Mouse (Mus musculus): ENCODE data around the gene Pon2. TPM values are rescaled to one million over a fixed set of nuclear protein-coding genes. Genes with fewer than 3 reads are reported as not detected.

Pon2 gene
- polyA plus RNA-seq, 1 experiment from 2014 or later: 42.8 TPM

GRCm38 (mm10) chr6:5305926-5306325, 7.7 kb upstream of the Pon2 start:
- Histone ChIP-seq H3K4me1 (ENCODE audit: insufficient read depth) (no peaks in the 10 kb centered on the region), H3K36me3 (ENCODE audit: insufficient read depth) (no peaks in the 10 kb centered on the region), H3K4me3 (ENCODE audit: low read depth, low read length) (no peak overlapping the region), H3K4me2 (no peak overlapping the region), H3K9ac (no peak overlapping the region), H3K27me3 (ENCODE audit: insufficient read depth, low read length) (no peaks in the 10 kb centered on the region), H3K27ac (ENCODE audit: low read depth) (no peak overlapping the region), H3K9me3 (ENCODE audit: low read depth, low read length) (no peaks in the 10 kb centered on the region)
- DNase-seq: no peak
- no peak for ATAC-seq (ENCODE audit: insufficient read depth)
- TF ChIP-seq CTCF (IDR thresholded peaks at IDR 0.05; ENCODE audit: low read depth): no peak
- 63% methylated on average over 3 of the region's 3 CpGs for WGBS

DNA sequence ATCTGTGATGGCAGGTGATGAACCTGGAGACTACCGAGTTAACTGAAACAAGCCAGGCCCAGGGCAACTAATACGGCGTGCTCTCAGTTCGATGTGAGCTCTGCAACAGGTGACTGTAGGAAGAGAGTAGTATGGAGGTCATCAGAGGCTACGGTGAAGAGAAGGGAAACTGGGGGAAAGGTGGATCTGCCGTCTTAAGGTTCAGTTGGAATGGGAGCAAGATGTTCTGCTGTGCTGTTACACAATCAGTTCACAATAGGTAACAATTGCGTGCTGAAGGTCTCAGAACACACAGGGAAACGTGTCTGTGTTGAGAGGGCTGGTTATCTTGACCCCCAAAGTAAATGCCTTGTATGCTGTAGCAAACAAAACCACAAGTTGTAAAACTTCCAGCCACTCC, 6.7 kb upstream of the Pon2 start:
- Histone ChIP-seq H3K4me2 (no peak overlapping the region), H3K27me3 (ENCODE audit: insufficient read depth, low read length) (no peaks in the 10 kb centered on the region), H3K36me3 (ENCODE audit: insufficient read depth) (no peaks in the 10 kb centered on the region), H3K9ac (no peak overlapping the region), H3K4me3 (ENCODE audit: low read depth, low read length) (no peak overlapping the region), H3K27ac (ENCODE audit: low read depth) (no peak overlapping the region), H3K9me3 (ENCODE audit: low read depth, low read length) (no peaks in the 10 kb centered on the region), H3K4me1 (ENCODE audit: insufficient read depth) (no peaks in the 10 kb centered on the region)
- DNase-seq (no peak), ATAC-seq (ENCODE audit: insufficient read depth) (no peak)
- 83% methylated on average over 8 of the region's 8 CpGs for WGBS
- no peak for TF ChIP-seq CTCF (IDR thresholded peaks at IDR 0.05; ENCODE audit: low read depth)

- Histone ChIP-seq H3K4me2 (no peak overlapping the region), H3K36me3 (ENCODE audit: insufficient read depth) (no peaks in the 10 kb centered on the region), H3K4me1 (ENCODE audit: insufficient read depth) (peaks cover 4% of the 10 kb centered on the region; the same call in 1 of the 2 replicates), H3K27me3 (ENCODE audit: insufficient read depth, low read length) (no peaks in the 10 kb centered on the region), H3K9me3 (ENCODE audit: low read depth, low read length) (no peaks in the 10 kb centered on the region), H3K4me3 (ENCODE audit: low read depth, low read length) (no peak overlapping the region), H3K9ac (no peak overlapping the region), H3K27ac (ENCODE audit: low read depth) (no peak overlapping the region)
- ATAC-seq (ENCODE audit: insufficient read depth) (no peak), DNase-seq (no peak)
- no peak for TF ChIP-seq CTCF (IDR thresholded peaks at IDR 0.05; ENCODE audit: low read depth)
- WGBS: 89% methylated on average over 8 of the region's 8 CpGs
Observed at GRCm38 (mm10) chr6:5300629-5301028, 2.4 kb upstream of the Pon2 start.

DNA sequence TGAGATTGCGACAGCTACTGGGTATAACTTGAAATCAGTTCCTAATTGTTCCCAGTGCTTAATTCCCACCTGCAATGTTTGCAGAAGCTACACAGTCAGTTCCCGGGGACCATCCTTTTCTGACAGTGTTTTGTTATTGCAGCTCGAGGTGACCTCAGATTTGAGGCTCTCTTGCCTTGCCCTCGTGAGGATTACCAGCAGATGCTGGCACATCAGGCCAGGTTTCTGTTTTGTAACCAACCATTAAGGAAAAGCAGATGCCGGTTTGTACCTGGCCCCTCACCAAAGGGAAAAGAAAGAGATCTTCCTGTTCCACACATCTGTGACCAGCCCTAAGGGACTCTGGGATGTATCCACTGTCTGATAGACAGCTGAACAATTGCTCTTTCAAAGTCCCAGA, 1.3 kb upstream of the Pon2 start:
- 65% methylated on average over 5 of the region's 5 CpGs for WGBS
- Histone ChIP-seq H3K9me3 (ENCODE audit: low read depth, low read length) (no peaks in the 10 kb centered on the region), H3K36me3 (ENCODE audit: insufficient read depth) (no peaks in the 10 kb centered on the region), H3K4me2 (no peak overlapping the region), H3K4me1 (ENCODE audit: insufficient read depth) (peaks cover 4% of the 10 kb centered on the region; the same call in 1 of the 2 replicates), H3K27me3 (ENCODE audit: insufficient read depth, low read length) (no peaks in the 10 kb centered on the region), H3K9ac (no peak overlapping the region), H3K4me3 (ENCODE audit: low read depth, low read length) (no peak overlapping the region), H3K27ac (ENCODE audit: low read depth) (no peak overlapping the region)
- DNase-seq (no peak), ATAC-seq (ENCODE audit: insufficient read depth) (no peak)
- TF ChIP-seq CTCF (IDR thresholded peaks at IDR 0.05; ENCODE audit: low read depth): no peak

GRCm38 (mm10) chr6:5297321-5298091, 749 bp downstream of the Pon2 start:
- peak; percentile 82 for DNase-seq
- Histone ChIP-seq H3K4me3 (ENCODE audit: low read depth, low read length) (peak overlapping the region; percentile 62), H3K36me3 (ENCODE audit: insufficient read depth) (no peaks in the 10 kb centered on the region), H3K27ac (ENCODE audit: low read depth) (peak overlapping the region; percentile 93), H3K27me3 (ENCODE audit: insufficient read depth, low read length) (no peaks in the 10 kb centered on the region), H3K4me1 (ENCODE audit: insufficient read depth) (peaks cover 4% of the 10 kb centered on the region; the same call in 1 of the 2 replicates), H3K9ac (peak overlapping the region; percentile 72), H3K9me3 (ENCODE audit: low read depth, low read length) (no peaks in the 10 kb centered on the region), H3K4me2 (peak overlapping the region; percentile 76)
- peak; percentile 86 for ATAC-seq (ENCODE audit: insufficient read depth)
- WGBS: 2% methylated on average over 24 of the region's 25 CpGs
- no peak for TF ChIP-seq CTCF (IDR thresholded peaks at IDR 0.05; ENCODE audit: low read depth)

GRCm38 (mm10) chr6:5296067-5296466, 2.2 kb downstream of the Pon2 start:
- H3K27me3 ChIP-seq (ENCODE audit: insufficient read depth, low read length): no peaks in the 10 kb centered on the region
- no peak overlapping the region for H3K27ac ChIP-seq (ENCODE audit: low read depth)
- 0 out of 2 replicates have a peak, but pooled peaks cover 3% of the 10 kb centered on the region for H3K36me3 ChIP-seq (ENCODE audit: insufficient read depth)
- H3K9me3 ChIP-seq (ENCODE audit: low read depth, low read length): no peaks in the 10 kb centered on the region
- WGBS: 95% methylated on average over 7 of the region's 7 CpGs
- TF ChIP-seq CTCF (IDR thresholded peaks at IDR 0.05; ENCODE audit: low read depth): no peak
- ATAC-seq (ENCODE audit: insufficient read depth) (no peak), DNase-seq (no peak)
- H3K4me2 ChIP-seq: peak overlapping the region; percentile 76
- H3K9ac ChIP-seq: no peak overlapping the region
- H3K4me3 ChIP-seq (ENCODE audit: low read depth, low read length): no peak overlapping the region
- H3K4me1 ChIP-seq (ENCODE audit: insufficient read depth): peaks cover 4% of the 10 kb centered on the region; the same call in 1 of the 2 replicates

DNA sequence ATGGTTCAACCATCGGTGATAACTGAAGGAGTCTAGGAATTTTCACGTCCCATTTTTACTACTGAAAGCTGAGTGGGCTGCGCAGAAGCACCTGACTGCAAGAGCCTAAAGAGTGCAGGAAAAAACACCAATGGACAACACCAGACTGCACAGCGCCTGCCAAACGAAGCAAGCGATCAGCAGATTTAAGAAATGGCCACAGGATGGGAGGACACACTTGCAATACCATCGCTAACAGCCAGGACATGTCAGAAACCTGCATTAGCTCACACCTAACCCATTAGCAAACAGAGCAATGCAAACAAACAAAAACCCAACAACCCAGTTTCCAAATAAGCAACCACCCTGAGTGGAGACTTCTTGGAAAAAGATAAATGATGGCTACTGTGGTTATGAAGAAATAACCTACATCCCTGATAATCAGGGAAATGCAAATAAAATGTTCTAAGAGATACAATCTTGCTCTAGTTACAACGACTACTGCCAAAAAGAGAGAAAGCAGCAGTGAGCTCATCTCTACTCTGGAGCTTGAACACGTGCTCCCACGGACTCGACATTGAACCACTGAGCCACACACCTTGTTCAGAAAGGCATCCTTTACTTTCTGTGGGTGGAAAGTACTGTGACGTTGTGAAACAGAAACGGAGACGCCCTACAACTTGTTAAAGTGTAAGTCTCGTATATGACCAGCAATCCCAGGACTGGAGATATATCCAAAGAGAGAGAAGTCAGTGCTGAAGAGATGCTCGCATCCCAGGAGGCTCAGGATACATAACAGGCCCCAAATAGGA, 3.4 kb downstream of the Pon2 start:
- H3K4me3 ChIP-seq (ENCODE audit: low read depth, low read length): no peak overlapping the region
- DNase-seq (no peak), ATAC-seq (ENCODE audit: insufficient read depth) (no peak)
- H3K36me3 ChIP-seq (ENCODE audit: insufficient read depth): 0 out of 2 replicates have a peak, but pooled peaks cover 3% of the 10 kb centered on the region
- whole genome bisulfite sequencing: 91% methylated on average over 16 of the region's 16 CpGs
- H3K9me3 ChIP-seq (ENCODE audit: low read depth, low read length): no peaks in the 10 kb centered on the region
- peaks cover 4% of the 10 kb centered on the region; the same call in 1 of the 2 replicates for H3K4me1 ChIP-seq (ENCODE audit: insufficient read depth)
- H3K9ac ChIP-seq: no peak overlapping the region
- H3K27me3 ChIP-seq (ENCODE audit: insufficient read depth, low read length): no peaks in the 10 kb centered on the region
- H3K27ac ChIP-seq (ENCODE audit: low read depth): no peak overlapping the region
- H3K4me2 ChIP-seq: no peak overlapping the region
- TF ChIP-seq CTCF (IDR thresholded peaks at IDR 0.05; ENCODE audit: low read depth): no peak

Measured in lung, embryonic 14.5 days (tissue).